Mouse (Mus musculus) ovary, adult 18-20 months (tissue): Measurements from ENCODE around the gene Sfxn4.
"Not testable (repeated sequence)": the region's sequence is repeated elsewhere in the genome, so short reads cannot be mapped to it uniquely, and the experiment has no call there.

Experiments used
- DNase-seq: peaks from one replicate; pipeline ENCODE4 v3.0.0; 2022; ENCODE audit warnings: low spot score, mixed read lengths

Gene Sfxn4

DNA sequence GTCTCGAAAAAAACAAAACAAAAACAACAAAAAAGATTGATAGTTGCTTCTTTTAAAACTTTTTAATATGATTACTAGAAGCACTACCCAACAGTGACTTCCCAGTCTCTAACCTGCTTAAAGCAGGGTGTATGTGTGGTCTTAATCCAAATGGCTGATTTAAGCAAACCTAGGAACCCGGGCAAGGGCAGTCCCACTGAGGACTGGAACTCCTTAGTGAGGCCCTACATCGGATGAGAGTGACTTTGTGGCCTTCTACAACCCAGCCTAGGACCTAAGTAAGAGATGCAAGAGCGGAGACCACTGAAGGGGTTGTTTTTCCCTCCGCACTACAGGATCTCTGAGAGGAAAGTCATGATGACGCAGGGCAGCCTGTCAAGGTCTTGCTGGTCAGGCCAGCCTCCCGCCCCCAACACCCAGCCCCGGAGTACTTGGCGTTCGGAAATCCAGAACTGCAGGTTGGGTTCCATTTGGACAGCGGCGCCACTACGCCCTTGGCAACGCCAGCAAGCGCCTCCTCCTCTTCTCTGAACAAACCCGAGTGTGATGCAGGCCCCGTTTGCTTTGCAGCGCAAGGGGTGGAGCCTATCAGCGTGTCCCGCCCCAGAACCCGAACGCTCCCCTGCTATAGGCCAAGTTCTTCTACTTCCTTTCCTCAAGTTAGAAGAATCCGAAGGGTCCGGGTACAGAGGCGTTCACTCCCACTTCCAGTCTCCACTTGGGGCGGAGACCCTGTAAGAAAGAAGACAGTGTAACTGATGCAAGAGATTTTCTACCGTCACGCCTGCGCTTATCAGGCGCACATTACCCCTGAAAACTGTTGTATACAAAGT, at the start of gene Sfxn4:
Sfxn4 (minus strand) TSS at position 612 of the 833 bp plus-strand sequence.
- DNase-seq: peak; percentile 92

DNA sequence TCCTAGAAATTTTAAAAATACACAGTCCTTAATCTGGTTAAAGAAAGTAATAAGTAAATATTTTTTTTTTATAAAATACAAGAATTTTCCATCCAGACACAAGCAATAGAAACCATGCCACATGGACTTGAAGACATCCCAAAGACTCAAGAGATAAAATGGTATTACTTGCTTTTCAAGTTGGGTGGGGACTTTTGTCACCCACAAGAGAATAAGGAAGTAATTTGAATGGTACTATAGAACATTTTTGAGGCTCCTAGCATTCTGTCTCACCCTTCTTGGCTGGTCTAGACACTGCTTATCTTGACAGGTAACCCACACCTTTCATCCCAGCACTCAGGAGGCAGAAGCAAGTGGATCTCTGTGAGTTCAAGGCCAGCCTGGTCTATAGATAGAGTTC, 49.0 kb upstream of the Sfxn4 start:
- no peak for DNase-seq

- no peak for DNase-seq
These were observed 44.2 kb upstream of the Sfxn4 start for GRCm38 (mm10) chr19:60905477-60905876.

DNA sequence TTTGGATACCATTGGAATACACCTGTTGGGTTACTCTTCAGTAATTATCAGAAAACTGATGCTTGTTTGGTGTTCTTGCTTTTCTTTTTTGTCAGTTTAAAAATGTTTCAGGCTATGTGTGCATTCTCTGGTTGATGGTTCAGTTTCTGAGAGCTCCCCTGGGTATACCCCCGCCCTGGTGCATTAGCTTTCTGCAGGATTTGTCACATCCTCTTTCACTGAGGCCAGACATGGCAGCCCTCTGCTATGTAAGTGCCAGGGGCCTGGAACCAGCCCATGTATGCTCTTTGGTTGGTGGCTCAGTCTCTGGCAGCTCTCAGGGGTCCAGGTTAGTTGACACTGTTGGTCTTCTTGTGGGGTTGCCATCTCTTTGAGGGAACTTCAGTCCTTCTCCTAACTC, 42.7 kb upstream of the Sfxn4 start:
- DNase-seq: no peak

GRCm38 (mm10) chr19:60903139-60903538, 41.9 kb upstream of the Sfxn4 start:
- DNase-seq: no peak

- DNase-seq: no peak
These were observed 34.1 kb upstream of the Sfxn4 start for GRCm38 (mm10) chr19:60895251-60895880.

- no peak for DNase-seq
These were observed 30.8 kb upstream of the Sfxn4 start for GRCm38 (mm10) chr19:60891934-60892547.

GRCm38 (mm10) chr19:60891123-60891470, 29.8 kb upstream of the Sfxn4 start:
- DNase-seq: no peak

DNA sequence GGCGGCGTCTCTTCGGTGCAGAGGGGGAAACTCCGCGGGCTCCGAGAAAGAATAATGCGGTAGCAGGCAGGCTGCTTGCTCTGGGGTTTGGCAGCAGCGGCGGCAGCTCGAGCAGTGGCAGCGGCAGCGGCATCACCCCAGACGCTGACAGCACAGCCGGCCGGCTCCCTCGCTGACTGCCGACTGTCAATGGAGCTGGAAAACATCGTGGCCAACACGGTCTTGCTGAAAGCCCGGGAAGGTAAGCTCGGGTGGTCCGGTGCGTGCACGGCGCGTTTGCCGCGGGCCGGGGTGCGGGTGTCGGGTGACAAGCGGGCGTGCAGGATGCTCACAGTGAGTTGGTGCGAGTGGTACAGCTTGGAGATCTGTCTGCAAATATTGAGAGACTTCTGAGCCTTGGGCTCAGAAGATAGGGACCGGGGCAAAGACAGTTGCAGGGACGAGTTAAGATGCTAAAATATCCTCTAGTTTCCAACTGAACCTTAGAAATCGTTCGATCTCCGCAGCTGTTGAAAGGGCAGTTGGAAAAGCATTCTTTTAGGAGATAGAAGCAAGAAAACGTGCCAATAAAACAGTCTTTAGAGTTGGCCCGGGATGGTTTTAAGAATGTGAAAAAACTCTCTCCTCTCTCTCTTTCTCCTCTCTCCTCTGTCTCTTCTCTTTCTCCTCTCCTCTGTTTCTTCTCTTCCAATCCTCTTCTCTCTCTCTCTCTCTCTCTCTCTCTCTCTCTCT, 29.3 kb upstream of the Sfxn4 start:
- DNase-seq: no peak

DNA sequence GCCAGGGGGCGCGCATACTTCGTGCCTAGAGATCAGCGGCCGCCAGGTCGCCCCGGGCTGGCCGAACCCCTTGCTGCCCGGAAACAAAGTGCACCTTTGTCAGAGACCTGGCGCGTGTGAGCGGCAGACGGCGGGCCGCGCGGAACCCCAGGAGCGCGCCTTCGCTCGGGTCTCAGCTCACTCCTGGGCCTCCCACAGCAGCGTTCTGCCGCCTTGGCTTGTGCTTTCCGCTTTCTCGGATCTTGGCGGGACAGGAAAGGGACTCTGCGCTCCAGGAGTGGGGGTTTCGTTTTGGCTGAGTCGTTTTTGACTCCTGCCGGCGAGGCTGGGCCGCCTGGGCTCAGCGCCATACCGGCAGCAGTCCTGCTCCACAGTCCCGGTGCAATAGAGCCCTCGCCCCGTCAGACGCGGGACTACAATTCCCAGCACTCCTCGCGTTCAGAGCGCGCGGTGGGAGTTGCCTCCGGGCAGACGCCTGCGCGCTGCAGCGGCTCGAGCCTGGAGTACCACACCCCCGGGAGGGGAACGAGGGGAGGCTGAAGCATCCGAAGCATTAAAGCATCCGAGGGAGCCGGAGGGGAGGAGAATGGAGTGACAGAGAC, 28.5 kb upstream of the Sfxn4 start, which contains the start of gene Grk5:
Grk5 (plus strand) TSS at position 36 of the 602 bp plus-strand sequence.
- DNase-seq: peak; percentile 93

DNA sequence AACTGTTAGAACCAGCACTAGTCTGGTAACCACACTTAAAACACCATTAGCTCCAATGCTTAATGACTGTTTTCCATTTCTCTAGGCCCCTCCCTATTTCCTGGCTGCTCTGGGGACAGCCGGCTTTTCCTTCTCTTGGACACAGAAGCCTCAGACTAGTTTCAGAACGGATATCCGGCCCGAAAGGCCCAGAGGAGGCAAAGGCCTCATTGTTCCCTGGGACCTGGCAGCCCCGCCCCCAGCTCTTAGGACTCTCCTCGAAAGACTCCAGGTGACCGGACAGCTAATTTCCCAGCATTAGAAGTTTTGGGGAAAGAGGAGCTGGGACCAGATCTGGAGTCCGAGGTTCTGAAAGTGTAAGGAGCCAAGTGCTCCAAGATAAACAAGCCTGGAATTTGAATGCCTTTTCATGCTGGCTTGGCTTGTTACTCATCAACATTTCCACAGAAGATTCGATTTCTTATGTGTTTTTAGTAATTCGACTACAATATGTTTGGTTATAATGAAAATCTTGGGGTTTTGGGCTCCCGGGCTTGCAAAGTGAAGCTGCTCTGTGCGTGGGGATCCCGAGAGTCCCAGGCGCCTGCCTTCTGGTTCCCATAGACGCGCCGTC, 27.9 kb upstream of the Sfxn4 start:
- DNase-seq: peak; percentile 30

- DNase-seq: no peak
These were observed 26.4 kb upstream of the Sfxn4 start for GRCm38 (mm10) chr19:60887637-60888036.

- no peak for DNase-seq
These were observed 21.9 kb upstream of the Sfxn4 start for GRCm38 (mm10) chr19:60883129-60883528.

- DNase-seq: peak; percentile 95
These were observed 12.9 kb upstream of the Sfxn4 start, which contains the start of gene Prdx3 for GRCm38 (mm10) chr19:60874064-60874694. Gene Prdx3 (minus strand): TSS chr19:60874556.

- peak; percentile 79 for DNase-seq
These were observed 12.2 kb upstream of the Sfxn4 start for GRCm38 (mm10) chr19:60873501-60873900.

DNA sequence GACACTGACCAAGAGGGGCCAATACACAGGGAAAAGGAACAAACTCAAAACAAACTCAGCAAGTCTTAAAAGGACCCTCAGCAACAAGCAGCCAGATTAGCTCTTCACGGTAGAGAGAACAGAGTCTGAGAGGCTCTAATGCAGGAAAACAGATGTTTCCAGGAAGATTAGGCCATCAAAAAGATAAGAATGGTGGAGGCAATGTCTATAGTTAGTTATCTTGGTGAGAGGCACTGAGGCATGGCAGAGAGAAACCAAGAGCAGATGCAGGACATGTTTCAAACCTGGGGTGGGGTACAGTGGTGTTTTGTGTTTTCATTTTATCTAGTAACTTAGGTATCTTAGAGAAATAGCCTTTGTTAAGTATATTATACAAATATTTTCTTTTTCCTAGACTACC, 11.0 kb upstream of the Sfxn4 start:
- no peak for DNase-seq

- DNase-seq: no peak
These were observed 10.1 kb upstream of the Sfxn4 start for GRCm38 (mm10) chr19:60871366-60871765.

DNA sequence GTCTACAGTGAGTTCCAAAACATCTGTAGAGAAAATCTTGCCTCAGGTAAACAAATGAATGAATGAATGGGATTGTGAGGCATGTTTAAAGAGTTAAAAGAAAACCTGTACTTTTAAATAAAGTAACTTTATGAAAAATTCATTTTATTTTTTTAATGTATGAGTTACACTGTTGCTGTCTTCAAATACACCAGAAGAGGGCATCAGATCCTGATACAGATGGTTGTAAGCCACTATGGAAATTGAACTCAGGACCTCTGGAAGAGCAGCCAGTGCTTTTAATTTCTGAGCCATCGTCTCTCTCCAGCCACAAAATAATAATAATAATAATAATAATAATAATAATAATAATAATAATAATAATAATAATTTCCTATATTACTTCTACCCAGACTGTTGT, 9.2 kb upstream of the Sfxn4 start:
- no peak for DNase-seq

DNA sequence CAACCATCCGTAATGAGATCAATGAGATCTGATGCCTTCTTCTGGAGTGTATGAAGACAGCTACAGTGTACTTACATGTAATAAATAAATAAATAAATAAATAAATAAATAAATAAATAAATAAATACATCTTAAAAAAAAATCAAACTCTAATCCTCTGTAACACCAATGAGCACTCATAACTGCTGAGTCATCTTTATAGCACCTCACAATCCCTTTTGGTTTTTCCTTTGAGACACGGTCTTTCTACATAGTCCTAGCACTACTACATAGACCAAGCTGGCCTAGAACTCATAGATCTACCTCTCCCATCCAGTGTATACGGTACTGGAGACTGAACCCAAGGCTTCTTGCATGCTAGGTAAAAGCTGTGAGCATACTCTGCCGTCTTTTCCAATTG, 4.9 kb upstream of the Sfxn4 start:
- not testable (repeated sequence) for DNase-seq

DNA sequence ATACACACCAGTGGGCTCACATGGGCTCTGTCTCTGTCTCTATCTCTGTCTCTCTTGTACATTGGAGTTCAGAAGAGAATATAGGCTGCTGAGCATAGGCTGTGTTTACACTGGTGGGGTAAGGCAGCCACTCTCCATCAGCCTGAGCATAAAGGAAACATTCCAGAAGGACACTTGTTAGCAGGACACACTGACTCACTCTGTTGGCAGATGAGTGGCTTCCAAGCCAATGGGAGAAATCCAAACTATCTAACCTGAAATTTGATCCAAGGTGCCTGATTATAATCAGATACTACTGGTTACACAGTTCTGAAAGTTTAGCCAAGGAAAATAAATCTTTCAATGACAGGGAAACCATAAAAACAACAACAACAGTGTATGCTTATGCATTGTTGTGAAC, 15.5 kb downstream of the Sfxn4 start:
- DNase-seq: no peak

DNA sequence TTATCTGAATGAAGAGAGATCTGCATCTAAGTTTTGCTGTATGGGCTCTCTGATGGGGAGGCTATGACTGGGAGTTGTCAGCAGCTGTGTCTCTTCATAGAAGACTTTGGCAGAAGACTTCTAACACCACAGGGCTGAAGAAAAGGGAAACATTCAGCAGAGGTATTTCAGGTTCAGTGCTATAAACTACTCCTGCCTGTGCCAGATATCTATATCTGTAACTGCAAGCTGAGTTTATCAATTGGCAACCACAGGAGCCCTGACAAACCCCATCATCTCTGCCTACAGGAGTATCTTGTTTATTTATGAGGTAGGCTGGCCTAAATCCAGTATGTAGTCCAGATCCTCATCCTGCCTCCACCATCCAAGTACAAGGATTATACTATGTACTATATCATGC, 18.0 kb downstream of the Sfxn4 start:
- no peak for DNase-seq
